Mouse (Mus musculus) thymus, postnatal 4 days (tissue): ENCODE data around the gene Mxra7.
"Not testable (repeated sequence)": the region's sequence is repeated elsewhere in the genome, so short reads cannot be mapped to it uniquely, and the experiment has no call there.

Experiments used
- DNase-seq: peaks from one replicate; pipeline ENCODE4 v3.0.0; 2021

The Mxra7 gene

DNA sequence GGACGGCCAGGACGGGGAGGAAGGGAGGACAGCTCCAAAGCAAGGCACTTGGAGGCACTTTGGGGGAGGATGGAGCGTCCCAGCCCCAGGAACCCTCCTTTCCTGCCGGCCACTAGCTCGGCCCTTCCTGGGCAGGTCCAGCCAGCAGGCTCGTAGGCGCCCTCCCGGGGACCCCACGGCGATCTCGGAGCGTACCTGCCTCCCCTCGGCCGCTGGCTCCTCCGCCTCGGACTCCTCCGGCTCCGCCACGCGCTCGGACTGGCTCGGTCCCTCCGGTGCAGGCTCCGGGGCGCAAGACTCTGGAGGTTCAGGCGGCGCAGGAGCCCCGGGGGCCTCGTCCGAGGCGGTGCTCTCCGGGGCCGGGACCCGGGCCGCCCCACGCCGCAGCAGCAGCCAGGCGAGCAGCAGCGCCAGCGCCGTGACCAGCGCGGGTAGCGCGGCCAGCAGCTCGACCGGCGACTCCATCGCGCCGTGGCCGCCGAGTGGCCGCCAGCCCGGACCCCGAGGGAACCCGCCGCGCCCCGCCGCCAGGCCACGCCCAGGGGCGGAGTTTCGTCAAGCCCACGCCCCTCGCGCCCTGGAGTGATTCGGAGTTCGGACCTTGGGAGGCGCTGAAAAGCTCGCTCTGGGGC, at the start of gene Mxra7:
Gene Mxra7, minus strand, starts transcription at position 513 of the 632 bp plus-strand sequence.
- peak; percentile 75 for DNase-seq

DNA sequence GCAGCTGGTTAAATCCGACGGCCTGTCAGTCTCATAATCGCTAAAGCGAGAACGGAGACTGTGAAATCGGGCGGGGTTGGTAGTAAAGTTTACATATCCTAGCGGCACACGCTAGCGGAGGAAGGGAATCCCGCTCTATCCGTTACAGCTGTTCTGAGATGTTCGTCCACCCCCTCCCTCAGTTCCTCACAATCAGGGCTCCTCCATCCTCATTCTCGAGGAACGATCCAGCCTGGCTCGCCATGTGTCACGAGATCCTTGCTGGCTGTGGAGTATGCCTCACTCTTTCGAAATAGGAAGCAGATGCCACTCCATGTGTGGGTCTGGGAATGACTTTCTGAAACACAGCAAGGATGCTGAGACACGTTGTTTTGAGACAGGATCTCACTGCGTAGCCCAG, 46.1 kb upstream of the Mxra7 start:
- DNase-seq, result no peak

DNA sequence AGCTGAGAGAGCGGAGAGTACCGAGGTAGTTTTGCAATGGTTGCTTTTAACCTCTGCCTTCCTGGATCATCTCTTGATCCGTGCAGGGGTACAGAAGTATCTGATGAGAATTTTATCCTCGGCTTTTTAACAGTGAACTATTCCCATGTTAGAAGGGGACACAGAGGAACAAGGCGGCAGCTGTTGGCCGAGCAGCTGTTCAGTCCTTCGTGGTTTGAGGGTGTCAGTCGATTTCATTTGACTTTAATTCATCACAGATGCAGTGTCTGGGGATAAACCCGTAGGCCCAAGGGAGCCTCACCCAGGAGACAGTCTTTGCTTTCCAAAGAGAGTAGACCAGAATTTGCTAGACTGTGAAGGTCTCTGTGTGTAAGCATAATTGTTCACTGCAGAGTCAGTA, 43.7 kb upstream of the Mxra7 start:
- DNase-seq, result no peak

DNA sequence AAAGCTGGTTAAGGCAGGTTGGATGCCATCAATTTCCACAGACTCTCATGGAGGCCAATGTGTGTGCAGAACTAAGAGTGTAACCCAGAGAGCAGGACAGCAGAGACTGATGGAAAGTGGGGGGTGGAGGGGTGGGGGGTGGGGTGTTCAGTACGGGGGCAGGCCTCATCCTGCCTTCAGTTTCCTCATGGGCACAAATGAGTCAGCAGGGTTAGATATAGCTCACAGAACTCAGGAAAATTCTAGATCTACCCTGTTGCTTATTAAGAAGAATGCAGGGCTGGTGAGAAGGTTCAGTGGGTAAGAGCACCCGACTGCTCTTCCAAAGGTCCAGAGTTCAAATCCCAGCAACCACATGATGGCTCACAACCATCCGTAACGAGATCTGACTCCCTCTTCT, 41.8 kb upstream of the Mxra7 start:
- DNase-seq, result no peak

DNA sequence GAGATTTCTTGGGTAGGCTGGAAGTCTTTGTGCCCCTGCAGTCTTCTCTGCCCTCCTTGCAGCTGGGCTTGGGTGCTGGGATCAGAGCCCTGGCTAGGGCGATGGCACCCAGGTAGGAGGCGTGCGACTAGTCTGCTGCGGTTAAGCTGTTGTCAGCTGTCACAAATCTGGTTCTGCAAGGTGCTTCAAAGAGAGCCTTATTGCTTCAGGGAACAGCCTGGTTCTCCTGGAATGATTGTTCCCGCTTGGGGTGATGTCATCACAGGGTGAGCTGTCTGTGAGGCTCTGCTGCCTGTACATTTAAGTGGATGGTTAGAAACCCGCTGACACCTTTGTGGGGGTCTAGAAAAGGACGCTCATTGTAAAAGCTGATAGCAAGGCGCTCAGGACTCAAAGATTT, 41.4 kb upstream of the Mxra7 start:
- no peak for DNase-seq

DNA sequence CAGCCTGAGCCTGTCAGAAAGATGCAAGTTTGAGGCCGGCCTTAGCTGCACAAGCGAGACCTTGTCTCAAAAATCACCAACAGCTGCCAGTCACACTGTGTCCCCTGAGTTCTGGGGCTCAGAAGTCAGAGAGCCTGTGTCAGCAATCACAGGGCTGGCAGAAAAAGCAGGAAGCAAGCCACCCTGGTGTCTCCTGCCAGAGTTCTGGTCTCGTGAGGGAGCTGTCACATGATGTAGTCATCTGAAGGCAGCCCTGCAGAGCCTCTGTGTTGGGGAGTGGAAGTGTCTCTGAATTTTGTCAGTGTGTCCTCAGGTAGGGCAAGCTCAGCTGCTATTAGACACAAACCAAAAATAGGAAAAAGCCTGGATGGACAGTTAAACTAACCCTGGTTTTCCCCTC, 40.3 kb upstream of the Mxra7 start:
- DNase-seq, result no peak

DNA sequence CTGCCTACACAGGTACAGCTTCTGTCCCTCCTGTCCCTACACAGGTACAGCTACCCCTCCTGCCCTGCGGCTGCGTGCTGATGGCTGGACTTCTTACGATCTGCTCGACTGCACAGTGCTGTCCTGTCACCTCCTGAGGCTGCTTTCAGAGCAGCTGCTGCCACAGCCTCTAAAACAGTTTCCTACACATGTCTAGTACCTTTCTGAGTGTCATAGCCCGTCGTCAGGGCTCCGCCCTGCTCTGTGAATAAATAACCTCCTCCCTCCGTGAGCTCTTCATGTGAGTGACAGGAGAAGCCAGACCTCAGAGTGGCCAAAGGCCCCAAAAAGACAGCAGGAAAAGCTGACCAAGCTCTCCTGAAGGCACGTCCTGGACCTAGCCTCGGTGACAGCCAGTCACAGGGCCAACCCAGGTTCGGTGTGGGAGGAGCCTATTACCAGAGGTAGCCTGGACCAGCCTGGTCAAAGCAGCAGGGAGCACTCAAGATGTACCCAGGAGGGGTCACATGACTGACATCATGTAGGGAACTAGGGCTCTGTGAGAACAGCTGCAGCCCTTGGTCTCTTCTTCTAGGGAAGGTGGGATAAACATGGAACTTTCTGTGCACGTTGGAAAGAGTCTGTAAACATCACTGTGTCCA, 38.2 kb upstream of the Mxra7 start:
- no peak for DNase-seq

DNA sequence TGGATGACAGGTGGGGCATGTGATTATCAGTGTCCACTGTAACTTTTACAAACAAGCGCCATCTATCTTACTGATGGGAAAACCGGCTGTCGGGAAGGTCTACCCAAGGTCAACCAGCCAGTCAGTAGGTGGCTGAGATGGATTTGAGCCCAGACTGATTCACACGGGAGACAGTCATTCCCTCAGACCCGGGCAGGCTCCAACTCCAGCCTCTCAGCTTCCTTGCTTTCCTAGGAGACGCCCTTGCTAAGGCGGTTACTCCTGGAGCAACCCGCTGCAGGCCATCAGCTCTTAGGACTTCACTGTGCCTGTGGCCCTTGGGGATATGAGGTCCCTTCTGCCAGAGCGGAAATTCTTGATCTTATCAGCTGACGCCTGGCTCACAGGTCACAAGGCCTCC, 36.6 kb upstream of the Mxra7 start:
- no peak for DNase-seq

DNA sequence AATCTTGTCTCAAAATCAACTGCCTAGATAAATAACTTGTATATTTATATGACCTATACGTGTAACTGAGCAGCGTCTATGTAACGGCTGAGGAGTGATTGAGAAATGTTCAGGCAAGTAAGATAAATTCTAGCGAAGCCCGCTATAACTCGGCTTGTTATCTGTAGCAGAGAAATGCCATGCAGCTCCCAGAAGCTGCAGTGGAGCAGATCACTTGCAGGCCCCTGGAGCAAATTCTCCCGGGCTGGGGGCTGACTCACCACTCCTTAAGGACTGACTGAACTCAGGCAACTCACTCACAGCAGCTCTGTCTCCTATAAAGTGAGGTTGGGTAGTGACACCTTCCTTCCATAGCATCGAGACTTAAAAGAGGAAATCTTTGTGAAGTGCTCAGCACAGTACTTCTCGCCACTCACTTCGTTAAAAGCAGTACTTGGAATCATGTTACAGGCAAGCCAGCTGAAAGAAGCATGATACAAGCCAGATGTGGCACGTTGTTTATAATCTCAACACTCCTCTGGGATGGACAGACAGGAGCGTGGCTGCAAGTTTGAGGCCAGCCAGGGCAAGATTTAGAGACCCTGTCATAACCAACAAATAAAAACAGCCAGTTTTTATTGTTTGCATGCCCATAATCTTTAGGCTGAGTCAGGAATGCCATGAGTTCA, 29.5 kb upstream of the Mxra7 start:
- DNase-seq, result no peak

DNA sequence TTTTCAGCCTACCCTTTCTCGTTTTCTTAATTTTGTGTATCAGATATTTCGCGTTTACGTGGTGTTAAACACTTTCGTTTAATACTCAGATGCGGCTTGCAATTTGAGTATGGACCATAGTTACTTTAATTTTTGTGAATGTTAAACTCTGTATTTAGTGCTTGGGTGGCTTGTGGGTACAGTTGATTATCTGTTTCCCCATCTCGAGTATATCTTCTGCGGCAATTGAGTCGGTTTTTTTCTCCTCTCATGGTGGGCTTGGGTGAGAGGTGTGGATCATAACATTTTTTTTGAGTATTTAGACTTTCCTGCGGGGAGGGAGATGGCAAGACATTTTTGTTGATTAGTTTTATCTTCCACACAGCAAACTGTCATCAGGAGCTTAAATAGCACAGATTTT, 26.4 kb upstream of the Mxra7 start:
- DNase-seq, result no peak

DNA sequence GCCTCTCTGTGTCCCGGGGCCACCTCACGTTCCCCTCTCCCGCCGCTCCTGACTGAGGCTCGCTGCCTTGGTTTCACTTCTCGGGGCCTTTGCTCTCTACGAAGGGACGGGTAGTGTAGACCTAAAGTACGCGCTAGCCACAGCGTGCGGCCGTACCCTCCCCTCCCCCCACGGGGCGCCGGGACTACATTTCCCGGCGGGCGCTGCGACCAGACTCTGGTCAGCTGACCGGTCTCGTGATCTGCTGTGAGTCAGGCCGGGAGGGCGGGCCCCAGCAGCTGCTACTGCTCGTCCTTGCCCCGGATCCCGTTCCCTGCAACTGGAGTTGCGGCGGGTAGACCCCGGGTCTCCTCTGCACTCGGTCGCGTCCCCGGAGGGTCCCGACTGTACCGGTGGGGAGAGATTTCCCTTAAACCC, 25.7 kb upstream of the Mxra7 start:
- peak; percentile 98 for DNase-seq

DNA sequence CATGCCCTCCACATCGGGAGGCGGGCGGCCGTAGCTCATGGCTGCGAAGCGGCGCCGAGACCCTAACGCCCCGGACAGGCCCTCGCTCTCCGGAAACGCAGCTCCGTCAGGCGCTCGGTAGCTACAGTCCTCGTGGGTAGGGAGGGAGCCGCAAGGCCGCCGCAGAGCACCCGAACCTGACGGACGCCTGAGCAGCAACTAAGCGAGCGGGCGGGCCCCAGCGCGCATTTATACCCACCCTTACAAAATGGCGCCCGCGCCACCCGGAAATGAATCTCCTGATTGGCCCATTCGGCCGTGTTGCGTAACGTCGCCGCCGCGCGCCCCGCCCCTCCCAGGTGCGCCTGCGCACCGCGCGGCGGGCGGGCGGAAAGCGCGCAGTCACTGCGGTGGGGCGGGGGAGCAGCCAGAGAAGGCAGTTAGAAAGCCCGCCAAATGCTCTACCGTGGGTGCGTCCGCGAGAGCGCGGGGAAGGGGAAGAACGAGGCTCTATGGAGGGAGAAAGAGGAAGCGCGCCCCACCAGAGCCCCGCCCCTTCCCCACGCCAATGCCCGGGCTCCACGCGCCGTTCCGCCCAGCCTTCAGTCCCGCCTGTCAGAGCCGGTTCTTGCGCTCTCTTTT, 25.2 kb upstream of the Mxra7 start, which contains the start of gene Srsf2:
Gene Srsf2, minus strand, starts transcription at position 204 of the 621 bp plus-strand sequence.
- DNase-seq, result peak; percentile 97

DNA sequence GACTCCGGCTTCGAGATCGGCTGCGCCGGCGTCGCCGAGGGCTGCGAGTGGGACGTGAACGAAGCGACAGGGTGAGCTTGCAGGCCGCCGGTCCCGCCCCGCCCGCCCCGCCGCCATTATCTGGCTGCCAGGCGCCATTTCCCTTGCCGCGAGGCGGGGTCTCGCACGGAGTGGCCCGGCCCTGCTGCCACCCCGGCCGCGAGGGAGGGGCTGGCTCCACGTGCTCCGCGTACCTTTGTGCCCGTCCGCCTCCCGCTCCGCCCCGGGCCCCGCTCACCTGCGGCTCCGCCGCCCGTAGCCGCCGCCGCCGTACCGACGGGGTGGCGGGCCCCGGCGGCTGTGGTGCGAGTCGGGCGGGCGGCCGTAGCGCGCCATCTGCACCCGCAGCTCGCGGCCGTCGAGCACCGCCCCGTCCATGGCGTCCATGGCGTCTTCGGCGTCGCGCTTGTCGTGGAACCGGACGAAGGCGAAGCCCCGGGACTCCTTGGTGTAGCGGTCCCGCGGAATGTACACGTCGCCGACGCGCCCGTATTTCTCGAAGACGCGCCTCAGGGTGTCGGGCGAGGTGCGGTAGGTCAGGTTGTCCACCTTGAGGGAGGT, 24.5 kb upstream of the Mxra7 start, which contains the start of gene Mfsd11:
Gene Mfsd11, plus strand, starts transcription at position 150 of the 600 bp plus-strand sequence.
- peak; percentile 88 for DNase-seq

DNA sequence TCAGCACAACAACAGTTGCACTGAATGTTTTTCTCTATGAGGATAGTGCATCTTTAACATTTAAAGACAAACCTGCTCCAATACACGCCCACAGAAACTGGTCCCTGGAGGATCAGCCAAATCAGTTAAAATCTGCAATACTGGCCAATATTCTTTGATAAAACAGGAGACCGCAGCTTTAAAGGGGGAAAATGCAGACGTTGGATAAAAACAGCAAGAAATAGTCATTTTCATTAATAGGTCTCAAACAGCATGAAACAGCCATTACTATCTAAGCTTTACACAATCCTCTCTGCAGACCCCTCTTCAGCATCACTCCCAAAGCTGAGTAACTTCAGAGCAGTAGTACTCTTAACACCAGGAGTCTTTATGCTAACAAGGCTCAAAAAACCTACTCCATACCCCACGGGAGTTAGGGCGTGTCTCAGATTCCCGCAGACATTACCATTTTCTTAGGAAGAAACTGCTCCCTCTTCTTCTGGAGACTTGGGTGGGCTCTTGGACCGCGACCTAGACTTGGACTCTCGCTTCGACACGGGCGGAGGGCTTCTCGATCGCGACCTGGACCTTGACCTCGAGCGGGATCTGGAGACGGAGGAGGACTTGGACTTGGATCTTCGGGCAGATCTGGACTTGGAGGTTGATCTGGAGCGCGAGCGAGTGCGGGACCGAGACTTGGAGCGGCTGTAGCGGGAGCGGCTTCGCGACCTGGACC, 23.9 kb upstream of the Mxra7 start:
- no peak for DNase-seq

DNA sequence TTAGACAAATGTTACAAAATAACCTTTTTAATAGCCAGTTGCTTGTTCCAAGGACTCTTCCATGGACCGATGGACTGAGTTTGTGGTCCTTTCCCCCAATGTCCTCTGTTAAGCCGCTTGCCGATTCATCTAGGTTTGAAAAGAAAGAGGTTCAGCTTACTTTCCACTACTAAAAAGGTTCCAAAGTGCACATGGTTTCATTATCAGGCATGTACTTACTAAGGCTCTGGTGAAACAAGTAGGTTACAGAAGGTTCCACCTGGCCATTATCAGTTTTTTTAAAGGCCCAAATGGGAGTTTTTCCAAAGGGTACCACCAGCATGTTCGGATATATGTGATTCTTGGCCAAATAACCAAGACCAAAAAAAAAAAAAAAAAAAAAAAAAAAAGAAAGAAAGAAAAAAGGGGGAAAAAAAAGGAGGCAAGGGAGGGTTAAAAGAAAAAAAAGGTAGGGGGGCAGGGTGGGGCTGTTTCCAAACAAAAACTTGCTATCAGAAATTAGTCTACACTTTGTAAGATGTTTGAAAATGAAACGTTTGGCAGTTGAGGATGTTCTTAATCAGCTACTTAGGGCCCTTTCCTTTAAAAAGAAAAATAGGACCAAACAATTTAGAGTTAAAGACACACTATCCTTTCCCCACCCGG, 23.1 kb upstream of the Mxra7 start:
- no peak for DNase-seq

DNA sequence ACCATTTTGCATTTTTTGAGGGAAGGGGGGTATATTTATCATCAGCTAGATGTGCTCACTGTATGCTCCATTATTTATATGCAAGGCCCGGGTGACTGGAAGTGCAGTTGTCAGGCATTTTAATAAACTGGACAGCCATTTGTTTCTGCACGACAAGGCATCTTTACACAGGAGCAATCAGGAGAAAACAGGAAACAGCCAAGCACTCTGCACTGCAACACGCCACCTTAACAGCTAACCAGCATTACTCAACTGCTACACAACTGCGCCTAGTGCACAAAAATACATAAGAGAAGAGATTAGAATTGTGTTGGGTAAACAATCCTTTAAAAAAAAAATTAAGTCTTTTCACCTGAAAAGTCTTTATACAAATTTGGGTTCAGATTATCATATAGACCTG, 22.2 kb upstream of the Mxra7 start:
- DNase-seq, result no peak

DNA sequence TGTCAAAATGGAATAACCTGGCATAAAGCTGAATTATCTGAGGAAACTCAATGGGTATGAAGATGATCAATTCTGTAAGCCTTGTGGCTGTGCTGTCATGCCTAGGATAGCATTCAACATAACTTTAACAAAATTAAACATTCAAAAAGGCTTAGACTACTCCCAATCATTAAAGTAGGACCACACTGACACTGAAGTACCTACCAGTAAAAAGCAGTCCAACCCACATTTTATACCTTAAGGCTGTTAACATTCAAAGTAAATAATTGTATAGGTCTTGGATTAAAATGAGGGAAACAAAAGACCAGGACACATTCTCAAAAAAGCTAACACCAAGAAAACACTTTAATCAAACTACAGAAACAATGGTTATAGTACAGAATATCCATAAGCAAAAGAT, 21.7 kb upstream of the Mxra7 start:
- no peak for DNase-seq

DNA sequence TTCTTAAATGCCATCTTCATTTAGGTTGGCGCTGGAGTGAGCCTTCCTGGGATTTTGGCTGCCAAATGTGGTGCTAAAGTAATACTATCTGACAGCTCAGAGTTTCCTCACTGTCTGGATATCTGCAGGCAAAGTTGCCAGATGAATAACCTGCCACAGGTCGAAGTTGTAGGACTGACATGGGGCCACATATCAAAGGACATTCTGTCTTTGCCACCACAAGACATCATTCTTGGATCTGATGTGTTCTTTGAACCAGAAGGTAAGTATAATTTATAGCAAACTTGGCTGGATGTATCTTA, 21.0 kb upstream of the Mxra7 start:
- DNase-seq, result not testable (repeated sequence)

DNA sequence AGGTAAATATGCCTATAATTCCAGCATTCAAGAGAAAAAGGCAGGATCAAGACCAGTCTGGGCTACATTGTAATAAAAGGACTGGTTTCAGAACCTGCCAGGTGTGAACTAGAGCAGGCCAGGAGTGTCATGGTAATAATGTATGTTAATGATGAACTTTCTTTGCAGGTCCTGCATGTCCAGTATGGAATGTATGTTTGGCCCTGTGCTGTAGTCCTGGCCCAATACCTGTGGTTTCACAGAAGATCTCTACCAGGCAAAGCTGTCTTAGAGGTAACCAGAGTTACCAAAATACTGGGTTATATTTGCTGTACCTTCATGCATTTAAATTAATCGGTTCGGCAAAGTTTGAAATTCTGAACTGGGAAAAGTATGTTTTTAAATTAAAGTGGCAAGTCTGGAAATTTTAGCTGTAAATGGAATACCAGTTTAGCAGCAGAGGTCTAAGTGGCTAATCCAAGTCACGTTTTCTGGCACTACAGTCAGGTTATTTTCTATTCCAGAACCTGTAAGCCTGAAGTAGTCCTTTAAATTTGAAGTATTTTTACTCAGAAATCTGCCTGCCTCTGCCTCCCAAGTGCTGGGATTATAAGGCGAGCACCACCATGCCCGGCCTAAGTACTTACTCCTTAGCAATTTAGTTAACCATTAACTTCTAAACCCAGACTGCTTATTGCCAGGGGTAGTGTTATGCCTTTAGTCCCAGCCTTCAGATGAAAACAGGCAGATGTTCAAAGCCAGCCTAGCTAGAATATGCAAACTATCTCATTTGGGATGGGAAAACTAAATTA, 20.4 kb upstream of the Mxra7 start:
- DNase-seq, result no peak

DNA sequence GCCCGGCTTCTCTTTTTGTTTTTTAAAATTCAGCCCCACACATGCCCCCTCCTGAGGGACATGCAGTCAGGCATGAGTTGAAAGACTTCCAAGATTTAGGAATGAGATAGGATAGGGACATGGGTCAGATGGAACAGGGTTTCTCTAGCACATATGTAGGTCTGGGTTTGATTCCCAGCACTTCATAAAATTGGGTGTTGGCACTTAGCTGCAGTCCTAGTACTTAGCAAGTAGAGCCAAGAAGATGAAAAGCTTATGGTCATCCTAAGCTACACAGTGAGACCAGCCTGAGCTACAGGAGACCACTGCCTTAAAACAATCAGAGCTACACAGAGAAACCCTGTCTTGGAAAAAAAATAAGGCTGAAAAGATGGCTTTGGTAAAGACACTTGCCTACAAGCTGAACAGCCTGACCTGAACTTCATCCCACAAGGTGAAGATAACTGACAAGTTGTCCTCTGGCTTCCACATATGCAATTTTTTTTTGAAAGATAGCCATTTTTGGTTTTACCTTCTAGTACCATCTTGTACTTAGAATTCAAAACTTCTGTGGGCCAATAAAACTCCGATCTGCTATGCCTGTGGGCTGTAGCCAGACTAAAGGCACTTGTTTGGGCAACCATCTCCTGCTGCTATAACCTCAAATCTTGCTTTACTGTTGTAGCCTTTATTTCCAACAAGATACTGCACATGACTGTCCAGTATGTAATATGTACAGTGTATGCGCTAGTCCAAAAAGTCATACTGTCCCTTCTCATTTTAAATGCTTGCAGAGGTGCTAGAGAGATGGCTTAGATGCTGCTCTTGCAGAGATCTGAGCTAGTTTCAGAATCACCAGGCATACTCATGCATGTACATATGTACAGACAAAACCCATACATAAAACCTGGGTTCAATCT, 19.6 kb upstream of the Mxra7 start:
- DNase-seq, result no peak
